Mouse (Mus musculus) adrenal gland, postnatal 14 days (tissue): ENCODE data around the gene Scd3. TPM values are rescaled to one million over a fixed set of nuclear protein-coding genes. Genes with fewer than 3 reads are reported as not detected.

ENCODE experiments used
- DNase-seq: peaks from one replicate; pipeline ENCODE4 v3.0.0; 2021; ENCODE audit warnings: mixed read lengths
- long read RNA-seq, 2 experiments: library from polyadenylated mRNA; stranded (forward); transcript quantifications; one replicate each; pipeline ENCODE4 v2.0.0; 2021
- total RNA-seq: library from RNA; stranded (reverse); gene quantifications from 2 replicates; pipeline ENCODE4 v1.2.3, GENCODE M21; 2021

Scd3 gene
- 0.15 TPM in 1 of 2 replicates, not detected in the other for total RNA-seq
- long read RNA-seq, experiment 1: 0 reads
- long read RNA-seq, experiment 2, partial matches to known transcripts: 0 of 1 reads
- long read RNA-seq, experiment 2, other reads (novel, unspliced or antisense): 1 of 1 reads

- no peak for DNase-seq
These were observed at the start of gene Scd3 for GRCm38 (mm10) chr19:44203015-44203564. Scd3 (plus strand) TSS chr19:44203269.

GRCm38 (mm10) chr19:44153781-44154180 lies 49.3 kb upstream of the Scd3 start:
- no peak for DNase-seq

GRCm38 (mm10) chr19:44157005-44157404 lies 46.1 kb upstream of the Scd3 start:
- DNase-seq: no peak

GRCm38 (mm10) chr19:44159386-44159785 lies 43.7 kb upstream of the Scd3 start:
- no peak for DNase-seq

GRCm38 (mm10) chr19:44161515-44161914 lies 41.6 kb upstream of the Scd3 start:
- no peak for DNase-seq

- DNase-seq: peak; percentile 21
These were observed 28.2 kb upstream of the Scd3 start for GRCm38 (mm10) chr19:44174835-44175234.

- DNase-seq: no peak
These were observed 26.3 kb upstream of the Scd3 start for GRCm38 (mm10) chr19:44176741-44177140.

- DNase-seq: peak; percentile 23
These were observed 22.6 kb upstream of the Scd3 start for GRCm38 (mm10) chr19:44180502-44180901.

GRCm38 (mm10) chr19:44183968-44184367 lies 19.1 kb upstream of the Scd3 start:
- no peak for DNase-seq

- DNase-seq: no peak
These were observed 14.0 kb upstream of the Scd3 start for GRCm38 (mm10) chr19:44189056-44189455.

GRCm38 (mm10) chr19:44192342-44192741 lies 10.7 kb upstream of the Scd3 start, which contains the start of gene Pkd2l1:
Pkd2l1 (minus strand) TSS chr19:44192442.
- DNase-seq: no peak

GRCm38 (mm10) chr19:44193906-44194305 lies 9.2 kb upstream of the Scd3 start:
- peak; percentile 45 for DNase-seq

- DNase-seq: peak; percentile 84
These were observed 7.9 kb upstream of the Scd3 start for GRCm38 (mm10) chr19:44195138-44195537.

GRCm38 (mm10) chr19:44197053-44197852 lies 5.8 kb upstream of the Scd3 start:
- no peak for DNase-seq

GRCm38 (mm10) chr19:44198494-44198893 lies 4.6 kb upstream of the Scd3 start:
- DNase-seq: no peak

GRCm38 (mm10) chr19:44198964-44199363 lies 4.1 kb upstream of the Scd3 start:
- peak; percentile 64 for DNase-seq

GRCm38 (mm10) chr19:44207079-44207478 lies 4.0 kb downstream of the Scd3 start:
- DNase-seq: no peak

- no peak for DNase-seq
These were observed 12.2 kb downstream of the Scd3 start for GRCm38 (mm10) chr19:44215255-44215654.

GRCm38 (mm10) chr19:44217958-44218525 lies 15.0 kb downstream of the Scd3 start:
- DNase-seq: no peak

- no peak for DNase-seq
These were observed 22.7 kb downstream of the Scd3 start for GRCm38 (mm10) chr19:44225728-44226127.

- peak; percentile 24 for DNase-seq
These were observed 26.7 kb downstream of the Scd3 start for GRCm38 (mm10) chr19:44229776-44230175.

- no peak for DNase-seq
These were observed 27.1 kb downstream of the Scd3 start for GRCm38 (mm10) chr19:44230212-44230611.

GRCm38 (mm10) chr19:44231608-44232151 lies 28.6 kb downstream of the Scd3 start:
- no peak for DNase-seq
